Mouse (Mus musculus) T-cell, adult 2 months (primary cell): ENCODE measurements around the gene Rb1.

Experiments
- DNase-seq: peaks from one replicate; pipeline ENCODE4 v3.0.0; 2022; ENCODE audit warnings: low spot score

The Rb1 gene

DNA sequence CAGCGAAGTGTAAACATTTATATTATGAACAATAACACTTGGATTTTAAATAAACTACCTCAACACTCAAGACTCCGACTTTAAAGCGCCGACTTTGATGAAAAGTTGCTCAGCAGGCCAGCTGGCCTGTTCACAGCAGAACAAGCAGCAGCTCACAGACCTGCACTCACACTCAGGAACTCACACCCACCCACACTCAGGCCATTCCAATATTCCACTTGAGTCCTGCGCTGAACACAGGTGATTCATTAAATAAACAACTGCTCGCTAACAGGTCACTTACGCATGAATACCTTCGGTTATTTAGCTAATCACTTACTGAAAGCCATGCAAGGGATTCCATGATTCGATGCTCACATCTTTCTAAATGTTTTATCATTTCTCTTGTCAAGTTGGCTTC, 63.4 kb downstream of the Rb1 start:
- no peak for DNase-seq

DNA sequence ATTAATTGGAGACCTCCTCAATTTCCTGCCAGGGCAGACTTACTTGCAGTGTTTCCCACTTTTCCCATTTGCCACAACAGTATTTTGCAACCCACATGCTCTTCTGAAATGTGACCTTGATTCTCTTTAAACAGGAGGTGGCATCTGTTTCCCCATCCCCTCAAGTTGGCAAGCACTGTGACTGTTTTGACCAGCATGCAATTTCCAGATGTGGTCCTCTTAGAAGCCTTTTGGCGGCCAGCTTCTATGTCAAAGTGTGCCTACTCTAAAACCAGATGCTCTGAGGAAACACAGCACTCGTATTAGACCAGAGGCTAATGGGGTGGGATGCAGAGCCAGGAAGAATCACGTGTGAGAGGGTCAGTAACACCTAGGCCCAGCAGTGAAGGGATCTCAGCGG, 67.4 kb downstream of the Rb1 start:
- DNase-seq, result no peak

DNA sequence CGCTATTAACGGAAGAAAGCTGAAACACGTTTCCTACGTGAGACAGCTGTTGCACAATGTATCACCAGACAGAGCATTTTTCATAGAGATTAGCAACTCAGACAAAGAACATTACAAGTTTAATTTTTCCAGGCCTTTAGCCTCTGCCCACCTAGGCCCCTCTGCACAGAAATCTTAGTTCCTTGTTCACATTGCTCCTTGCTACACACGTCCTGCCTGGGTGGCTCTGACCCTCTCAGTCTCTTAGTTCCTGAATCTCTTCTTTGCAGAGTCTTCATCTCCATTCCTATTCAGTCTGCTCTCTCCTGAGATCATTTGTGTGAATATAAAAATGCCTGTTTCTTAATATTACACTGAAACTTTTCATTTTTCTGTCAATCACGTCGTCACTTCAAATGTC, 68.3 kb downstream of the Rb1 start:
- DNase-seq, result no peak

DNA sequence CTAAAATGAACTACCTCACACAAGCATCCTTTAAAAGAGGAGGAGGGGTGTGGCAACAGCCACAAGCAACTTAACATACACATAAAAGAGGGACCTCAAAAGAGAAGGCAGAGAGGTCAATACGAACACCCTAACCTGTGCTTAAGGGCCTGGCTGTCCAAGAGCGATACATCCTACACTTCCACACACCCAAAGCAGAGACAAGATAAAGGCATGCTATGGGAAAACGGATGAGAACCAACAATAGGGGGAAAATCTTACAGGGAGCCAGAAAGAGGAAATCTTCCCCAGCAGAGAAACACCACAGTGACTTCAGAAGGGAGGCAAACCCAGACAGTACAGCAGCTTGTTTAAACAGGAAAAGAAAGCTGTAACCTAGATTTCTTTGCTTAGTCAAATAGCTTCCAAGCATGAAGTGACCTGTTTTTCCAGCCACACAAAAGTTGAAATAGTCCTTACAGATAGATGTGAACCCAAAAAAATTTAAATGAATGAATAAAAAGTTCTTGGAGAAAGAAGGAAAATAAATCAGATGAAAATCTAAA, 70.1 kb downstream of the Rb1 start:
- peak; percentile 24 for DNase-seq

DNA sequence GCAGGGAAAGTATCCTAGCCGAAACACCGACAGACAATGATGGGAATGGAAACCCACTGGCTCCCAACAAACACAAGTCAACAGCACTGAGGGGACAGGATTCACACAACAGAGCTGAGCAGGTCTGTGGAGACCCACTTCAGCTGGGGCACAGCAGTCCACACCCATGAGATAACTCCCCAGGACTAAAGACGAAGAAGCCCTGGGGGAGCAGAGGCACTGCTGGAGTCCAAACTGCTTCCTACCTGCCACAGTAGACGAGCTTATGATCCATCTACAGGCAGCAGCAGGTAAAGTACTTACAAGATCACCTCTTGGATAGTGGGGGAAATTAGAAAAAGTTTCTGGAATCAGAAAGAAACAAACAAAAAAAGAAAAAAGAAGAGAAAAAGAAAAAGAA, 71.2 kb downstream of the Rb1 start:
- DNase-seq, result peak; percentile 1

DNA sequence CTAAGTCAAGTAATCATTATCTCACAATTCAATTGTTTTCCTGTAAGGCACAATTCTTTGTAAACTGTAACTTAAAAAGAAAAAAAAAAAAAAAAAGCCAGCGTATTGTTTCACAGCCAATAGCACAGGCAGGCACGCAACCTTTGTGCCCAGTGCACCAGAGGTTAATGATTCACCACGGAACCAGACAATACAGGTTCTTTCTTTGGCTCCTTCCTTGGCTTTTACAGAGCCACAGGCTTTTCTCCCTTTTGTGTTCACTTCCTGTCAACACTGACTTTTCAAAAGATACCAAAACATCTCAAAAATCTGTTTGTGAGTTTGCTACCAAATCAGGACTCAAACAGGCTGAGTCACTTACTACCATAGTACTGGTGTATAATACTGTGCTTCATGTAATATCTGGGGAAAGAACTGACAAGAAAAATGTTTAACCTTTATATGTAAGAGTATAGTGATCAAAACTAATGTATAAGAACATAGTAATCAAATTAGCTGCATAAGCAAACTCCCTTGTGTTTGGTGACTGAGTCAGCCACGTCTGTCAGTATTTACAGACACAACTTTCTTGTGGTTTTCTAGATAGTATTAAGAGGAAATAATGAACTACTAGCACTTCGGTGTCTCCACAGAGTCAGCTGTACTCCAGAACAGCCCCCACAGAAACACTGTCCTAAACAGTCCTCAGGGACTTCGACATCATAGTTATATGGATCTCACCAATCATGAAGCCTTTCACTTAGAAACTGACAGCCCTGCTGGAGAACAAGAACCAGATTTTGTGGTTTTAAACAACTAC, 72.0 kb downstream of the Rb1 start:
- DNase-seq, result peak; percentile 54

DNA sequence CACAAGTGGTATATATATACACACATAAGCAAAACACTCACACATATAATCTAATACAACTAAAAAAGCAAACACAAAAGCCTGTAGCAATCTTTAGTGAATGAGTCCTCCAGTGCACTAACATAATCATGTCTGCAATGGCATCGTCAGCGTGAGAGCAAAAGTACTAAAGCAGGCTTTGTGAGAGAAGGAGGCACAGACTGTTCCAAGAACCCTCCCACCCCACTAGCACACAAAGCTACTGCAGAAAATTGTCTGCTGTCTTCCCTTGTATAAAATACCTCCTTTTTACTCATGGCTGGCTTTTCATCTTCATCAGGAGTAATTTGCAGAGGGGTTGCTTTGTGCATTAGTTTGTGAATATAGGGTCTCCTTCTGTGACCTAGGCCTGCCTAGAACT, 73.3 kb downstream of the Rb1 start:
- DNase-seq, result no peak

DNA sequence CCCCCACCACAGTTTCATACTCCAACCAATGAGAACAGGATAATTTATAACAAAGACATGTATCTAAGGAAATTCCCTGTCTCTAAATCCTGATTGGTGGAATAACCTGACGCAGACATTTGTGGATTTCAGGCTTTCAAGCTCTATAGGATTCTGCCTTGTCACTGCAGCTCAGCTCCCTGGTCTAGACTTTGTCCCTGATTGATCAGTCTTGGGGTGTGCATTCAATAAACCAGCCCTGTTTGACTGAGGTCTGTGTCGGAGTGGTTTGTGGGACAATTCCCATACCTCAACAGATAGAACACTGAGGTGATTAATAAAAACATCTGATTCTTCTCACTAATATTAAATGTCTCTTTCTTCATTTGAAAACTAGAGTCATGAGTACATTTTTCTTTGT, 75.6 kb downstream of the Rb1 start:
- DNase-seq, result no peak

DNA sequence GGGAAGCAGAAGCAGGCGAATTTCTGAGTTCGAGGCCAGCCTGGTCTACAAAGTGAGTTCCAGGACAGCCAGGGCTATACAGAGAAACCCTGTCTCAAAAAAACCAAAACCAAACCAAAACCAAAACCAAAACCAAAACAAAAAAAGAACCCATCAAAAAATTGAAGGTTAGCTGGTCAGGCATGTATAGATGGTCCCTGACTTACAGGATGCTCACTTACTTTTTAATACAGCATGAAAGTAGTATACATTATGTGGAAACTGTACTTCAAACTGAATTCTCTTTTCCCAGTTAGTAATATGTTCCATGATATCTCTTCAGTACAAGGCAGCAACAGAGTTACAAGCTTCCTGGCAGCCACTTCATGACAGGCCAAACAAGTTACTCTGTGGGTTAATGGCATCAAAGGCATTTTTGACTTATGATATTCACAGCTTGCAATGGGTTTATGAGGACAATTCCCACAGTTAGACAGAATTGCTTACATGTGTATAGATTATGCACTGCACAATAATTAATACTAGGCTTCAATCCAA, 81.5 kb downstream of the Rb1 start:
- DNase-seq, result no peak

DNA sequence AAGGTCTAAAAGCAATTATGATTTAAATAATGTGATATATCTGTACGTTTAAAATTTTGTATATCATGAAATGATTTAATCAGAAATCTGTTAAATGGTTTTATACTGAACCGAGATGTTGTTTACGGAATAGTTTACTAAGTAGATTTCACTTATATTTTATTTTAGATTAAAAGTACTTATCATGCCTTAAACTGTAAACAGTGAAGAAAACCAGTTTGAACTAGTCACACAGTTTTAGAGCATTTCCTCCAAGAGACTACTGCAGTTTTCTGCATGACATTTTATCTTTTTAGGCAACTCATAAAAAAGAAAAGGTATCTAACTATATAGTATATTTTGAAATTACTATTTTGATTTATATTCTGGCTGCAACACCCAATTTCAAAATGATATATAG, 85.8 kb downstream of the Rb1 start:
- DNase-seq, result no peak

DNA sequence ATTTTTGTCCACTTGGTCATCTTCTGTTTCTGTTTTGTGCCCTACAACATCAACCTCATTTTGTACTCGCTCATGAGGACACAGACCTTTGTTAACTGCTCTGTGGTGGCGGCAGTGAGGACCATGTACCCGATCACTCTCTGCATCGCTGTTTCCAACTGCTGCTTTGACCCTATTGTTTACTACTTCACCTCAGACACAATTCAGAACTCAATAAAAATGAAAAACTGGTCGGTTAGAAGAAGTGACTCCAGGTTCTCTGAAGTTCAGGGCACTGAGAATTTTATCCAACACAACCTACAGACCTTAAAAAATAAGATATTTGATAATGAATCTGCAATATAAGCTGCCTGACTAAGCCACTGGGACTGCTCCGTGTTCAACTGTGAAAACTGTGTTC, 86.3 kb downstream of the Rb1 start:
- peak; percentile 26 for DNase-seq

DNA sequence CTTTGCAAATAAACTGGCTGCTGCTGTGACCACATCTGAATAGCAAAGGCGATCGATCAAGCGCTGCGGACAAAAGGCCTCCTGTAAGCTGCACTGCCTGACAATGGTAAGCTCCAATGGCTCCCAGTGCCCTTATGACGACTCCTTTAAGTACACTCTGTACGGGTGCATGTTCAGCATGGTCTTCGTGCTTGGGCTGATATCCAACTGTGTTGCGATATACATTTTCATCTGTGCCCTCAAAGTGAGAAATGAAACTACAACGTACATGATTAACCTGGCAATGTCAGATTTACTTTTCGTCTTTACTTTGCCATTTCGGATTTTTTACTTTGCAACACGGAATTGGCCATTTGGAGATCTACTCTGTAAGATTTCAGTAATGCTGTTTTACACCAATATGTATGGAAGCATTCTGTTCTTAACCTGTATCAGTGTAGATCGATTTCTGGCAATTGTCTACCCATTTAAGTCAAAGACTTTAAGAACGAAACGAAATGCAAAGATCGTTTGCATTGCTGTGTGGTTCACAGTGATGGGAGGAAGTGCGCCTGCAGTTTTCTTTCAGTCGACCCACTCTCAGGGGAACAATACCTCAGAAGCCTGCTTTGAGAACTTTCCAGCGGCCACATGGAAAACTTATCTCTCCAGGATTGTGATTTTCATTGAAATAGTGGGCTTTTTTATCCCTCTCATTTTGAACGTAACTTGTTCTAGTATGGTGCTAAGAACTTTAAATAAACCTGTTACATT, 86.9 kb downstream of the Rb1 start:
- DNase-seq, result peak; percentile 35

DNA sequence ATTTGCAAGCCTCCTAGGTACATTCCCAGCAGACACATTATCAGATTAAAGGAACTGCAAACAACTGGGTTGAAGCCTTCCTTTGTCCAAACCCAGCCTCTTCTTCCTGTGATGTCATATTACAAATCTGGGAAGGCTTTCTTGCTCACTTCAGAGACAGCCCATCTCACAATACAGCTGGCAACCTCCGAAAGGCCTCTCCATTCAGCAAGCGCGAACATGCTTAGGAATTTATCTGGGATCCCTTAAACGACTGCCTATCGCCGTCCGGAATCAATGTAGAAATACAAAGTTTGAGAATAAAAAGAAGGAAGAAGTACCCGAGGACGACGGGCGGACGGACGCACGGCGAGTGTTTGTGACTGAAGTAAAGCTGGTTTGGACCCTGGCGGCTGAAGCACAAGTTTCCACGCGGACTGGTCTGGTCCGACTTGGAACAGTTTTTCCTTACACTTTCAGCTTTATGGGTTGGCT, 87.7 kb downstream of the Rb1 start, which contains the start of gene Lpar6:
TSS of gene Lpar6 (plus strand) at position 48 of the 474 bp plus-strand sequence.
- peak; percentile 39 for DNase-seq

DNA sequence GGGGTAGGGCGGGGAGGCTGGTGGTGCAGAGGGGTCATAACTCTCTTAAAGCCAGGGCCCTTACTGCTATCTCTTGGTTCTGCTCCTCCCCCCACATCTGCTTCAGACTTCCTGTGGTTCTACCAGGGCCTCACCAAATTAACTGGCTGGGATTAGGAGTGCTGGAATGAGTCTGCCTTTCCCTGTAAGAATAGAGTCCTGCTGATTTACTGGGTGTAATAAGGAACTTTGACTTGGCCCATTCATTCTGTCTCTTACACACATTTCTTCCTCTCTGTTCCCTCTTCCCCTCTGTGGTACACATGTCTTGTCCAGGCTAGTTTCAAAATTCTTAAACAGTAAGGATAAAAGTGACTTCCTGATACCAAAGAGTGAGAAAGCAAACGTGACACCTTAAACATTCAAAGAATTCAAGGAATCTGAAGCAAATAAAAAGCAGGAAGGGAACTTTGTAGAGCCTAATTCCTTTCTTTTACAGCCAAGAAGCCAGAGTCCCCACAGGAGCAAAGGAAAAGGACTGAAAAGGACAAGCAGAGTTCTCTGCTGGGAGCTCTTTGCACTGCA, 91.1 kb downstream of the Rb1 start:
- no peak for DNase-seq

DNA sequence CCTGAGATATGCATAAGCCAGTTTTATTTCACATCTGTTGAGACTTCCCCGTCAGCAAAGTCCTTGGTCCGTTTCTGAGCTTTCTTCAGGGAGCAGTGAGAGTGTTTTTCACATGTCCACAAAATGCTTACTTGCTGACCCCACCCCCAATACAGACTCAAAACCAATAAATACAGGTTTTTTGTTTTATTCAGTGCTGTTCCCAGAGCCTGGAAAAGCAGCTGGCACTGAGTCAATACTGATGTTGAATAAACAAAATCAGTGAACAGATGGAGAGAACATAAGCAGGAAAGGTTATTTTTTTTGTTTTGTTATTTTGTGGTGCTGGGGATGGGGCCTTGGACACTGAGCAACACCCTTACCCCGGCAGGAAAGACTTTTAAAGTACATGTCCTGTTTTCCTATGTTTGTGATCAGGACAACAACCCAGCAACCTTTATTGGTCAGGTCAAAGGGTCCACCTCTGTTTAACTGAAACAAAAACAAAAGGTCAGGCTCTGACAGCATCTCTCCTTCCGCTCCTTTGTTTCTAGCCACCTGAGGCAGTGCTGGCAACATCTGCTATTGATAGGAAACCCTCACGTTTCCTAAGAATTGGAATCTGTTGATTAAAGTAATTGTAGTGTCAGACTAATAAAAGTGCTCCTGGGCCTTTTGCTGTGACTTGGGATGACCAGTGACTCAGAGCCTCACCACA, 94.2 kb downstream of the Rb1 start:
- DNase-seq, result no peak

DNA sequence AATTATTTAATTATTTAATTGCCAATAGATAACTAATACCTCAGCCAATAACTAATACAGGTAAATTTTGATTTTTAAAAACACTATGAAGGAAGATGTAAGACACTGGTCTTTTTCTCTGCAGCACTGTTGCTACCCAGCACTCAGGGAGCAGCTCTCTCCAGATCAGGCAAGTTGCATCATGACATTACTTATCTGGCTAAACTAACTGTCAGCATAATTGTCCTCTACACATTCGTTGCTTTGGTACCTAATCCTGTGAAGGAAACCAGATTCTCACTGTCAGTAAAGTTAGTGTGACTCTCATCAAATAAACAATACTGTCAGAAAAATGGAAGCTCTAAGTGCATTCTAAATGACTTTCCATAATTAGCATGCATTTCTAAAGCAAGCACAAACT, 98.8 kb downstream of the Rb1 start:
- DNase-seq, result no peak

DNA sequence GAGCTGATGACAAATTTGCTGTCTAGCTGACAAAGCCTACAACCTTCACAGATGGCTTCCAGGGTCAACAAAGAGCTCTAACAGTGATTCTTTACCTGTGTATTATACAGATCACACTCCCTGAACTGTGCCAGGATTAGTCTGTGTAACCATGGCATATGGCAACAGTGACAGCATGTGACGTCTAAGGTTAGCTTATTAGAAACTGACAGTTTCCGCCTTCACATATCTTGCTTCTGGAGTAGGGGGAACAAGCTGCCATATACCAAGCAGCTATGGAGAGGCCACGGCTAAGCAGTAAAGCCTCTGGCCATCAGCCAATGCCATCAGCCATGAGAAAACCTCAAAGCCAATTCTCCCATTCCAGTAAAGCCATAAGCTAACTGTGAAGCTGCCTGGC, 99.3 kb downstream of the Rb1 start:
- no peak for DNase-seq

DNA sequence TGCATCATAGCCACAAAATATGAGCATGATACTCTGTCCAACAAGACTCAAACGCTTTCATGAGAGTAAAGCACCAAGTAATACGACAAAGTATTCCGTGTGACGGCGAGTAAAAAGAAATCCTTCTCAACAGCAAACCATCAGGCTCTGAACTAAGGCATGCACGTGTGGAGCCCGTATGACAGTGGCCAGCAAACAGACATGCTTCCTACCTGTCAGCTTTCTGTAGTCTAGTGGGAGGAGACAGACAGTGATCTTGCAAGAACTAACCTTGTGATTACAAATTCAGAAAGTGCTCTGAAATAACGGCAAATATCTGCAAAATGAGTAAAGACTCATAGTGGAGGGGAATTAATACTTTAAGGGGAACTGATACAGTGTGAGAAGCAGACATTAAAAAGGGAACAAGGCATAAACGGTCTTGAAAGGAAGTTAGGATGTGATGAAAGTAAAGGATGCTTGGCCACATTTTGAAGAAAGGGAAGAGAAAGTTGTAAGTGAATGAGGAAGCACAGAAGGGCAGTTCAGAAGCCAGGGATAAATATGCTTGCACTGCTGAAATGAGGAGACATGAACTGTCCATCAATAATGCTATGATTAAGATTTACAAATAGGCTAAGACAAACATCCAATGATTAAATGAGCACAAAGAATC, 103.2 kb downstream of the Rb1 start:
- no peak for DNase-seq

DNA sequence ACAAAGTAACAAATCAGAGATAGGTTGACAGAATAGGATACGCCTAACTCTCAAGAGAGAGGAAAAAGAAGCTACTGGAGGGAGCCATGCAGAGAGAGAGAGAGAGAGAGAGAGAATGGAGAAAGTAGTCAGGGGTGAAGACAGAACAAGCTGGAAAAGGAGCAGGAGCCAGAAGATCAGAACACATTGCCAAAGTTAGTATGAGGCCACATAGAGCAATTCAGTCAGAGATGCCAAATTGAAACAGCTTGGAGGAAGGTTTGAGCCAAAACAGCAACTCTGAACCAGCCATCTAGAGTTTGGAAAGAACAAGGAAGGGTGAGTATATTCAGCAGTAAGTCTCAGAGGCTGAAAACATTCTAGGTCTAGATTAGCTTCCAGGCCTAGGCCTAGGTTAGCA, 108.6 kb downstream of the Rb1 start:
- no peak for DNase-seq

DNA sequence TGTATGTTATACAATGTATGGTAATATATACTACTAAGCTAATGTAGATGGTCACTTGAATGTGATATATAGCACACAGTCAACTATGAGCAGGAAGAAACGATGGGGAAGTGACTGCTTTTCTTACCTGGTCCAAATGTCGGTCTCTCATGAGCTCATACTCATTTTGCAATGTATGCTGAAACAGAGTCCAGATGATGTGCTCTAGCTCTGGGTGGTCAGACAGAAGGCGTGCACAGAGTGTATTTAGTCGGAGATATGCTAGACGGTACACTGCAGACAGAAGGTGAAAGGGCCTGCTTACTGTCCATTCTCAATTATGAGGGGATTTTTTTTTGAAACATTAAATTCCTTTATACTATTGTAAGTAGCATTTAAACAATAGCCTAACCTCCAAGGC, 114.1 kb downstream of the Rb1 start:
- no peak for DNase-seq

DNA sequence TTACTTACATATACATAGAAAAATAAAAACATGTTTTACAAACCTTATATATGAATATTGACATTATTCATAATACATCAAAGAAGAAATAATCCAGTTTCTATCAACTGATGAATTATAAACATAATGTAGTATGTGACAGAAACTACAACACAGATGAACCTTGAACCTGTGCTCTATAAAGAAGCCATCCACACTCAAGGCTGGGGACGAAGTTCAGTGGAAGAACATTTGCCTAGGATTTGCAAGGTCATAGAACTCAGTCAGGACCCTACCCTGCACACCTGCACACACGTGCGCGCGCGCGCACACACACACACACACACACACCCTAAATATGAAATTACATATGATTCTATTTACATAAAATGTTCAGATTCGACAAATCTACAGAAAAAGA, 115.4 kb downstream of the Rb1 start:
- DNase-seq, result no peak
